Comparison of ENCODE assay signal across 13 mouse cellular contexts in the genomic region with DNA sequence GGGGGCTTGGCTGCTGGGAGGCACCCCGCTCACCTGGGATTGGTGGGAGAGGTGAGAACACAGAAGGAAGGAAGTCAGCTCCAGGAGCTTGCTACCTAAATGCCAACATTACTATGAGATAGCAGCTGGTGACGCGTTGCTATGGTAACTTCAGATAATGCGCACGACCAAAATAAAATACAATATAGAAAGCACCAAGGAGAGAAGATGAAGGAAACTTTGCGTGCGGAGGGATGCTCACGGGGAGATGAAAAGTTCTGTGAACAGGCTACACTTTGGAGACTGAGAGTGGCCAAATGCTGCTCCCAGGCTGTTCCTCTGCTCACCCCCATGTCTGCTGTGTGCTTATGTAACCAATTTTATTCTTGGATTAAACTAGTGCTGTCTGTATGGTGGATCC. TPM values are rescaled to one million over a fixed set of nuclear protein-coding genes. Genes with fewer than 3 reads are reported as not detected.
DNase-seq lines count a peak whose midpoint lies in the region; ATAC-seq and TF ChIP-seq lines count a peak whose summit lies in the region.
"Had no signal": no experiment of that assay in that cellular context is flagged by ENCODE, and none has a peak within 500 bp of the region (broad histone marks: within the 10 kb centered on the region; RNA-seq: fewer than 3 reads in every experiment).

No protein-coding gene starts in this region.

- H3K4me3 ChIP-seq in forebrain, embryonic 13.5 days, result no peak overlapping the region
- no peak overlapping the region for H3K4me3 ChIP-seq in forebrain, embryonic 10.5 days
- H3K4me3 ChIP-seq in midbrain, postnatal 0 days (ENCODE audit: low read depth, low read length), result peak overlapping the region; percentile 45
- H3K4me3 ChIP-seq: myocyte had no signal

- 67% methylated on average over 8 of the region's 8 CpGs for WGBS in forebrain, embryonic 13.5 days
- 83% methylated on average over 8 of the region's 8 CpGs for WGBS in forebrain, embryonic 10.5 days
- 36% methylated on average over 8 of the region's 8 CpGs for WGBS in midbrain, postnatal 0 days

- ATAC-seq in forebrain, embryonic 13.5 days, result 0 out of 2 replicates have a peak, but pooled peaks have one; percentile 13
- peak; percentile 20; the same call in 1 of the 2 replicates for ATAC-seq in midbrain, postnatal 0 days (ENCODE audit: low FRiP score)

- peaks cover 25% of the 10 kb centered on the region for H3K4me1 ChIP-seq in forebrain, embryonic 13.5 days
- H3K4me1 ChIP-seq in forebrain, embryonic 10.5 days, result peaks cover 38% of the 10 kb centered on the region
- H3K4me1 ChIP-seq in midbrain, postnatal 0 days (ENCODE audit: insufficient read depth, low read length), result peaks cover 5% of the 10 kb centered on the region; the same call in 1 of the 2 replicates

- DNase-seq in forebrain, embryonic 10.5 days (ENCODE audit: extremely low spot score, low spot score), result no peak
- peak; percentile 60 for DNase-seq in brain, embryonic 14.5 days (ENCODE audit: low read depth)
- DNase-seq in layer of hippocampus, adult 9-10 months (ENCODE audit: low spot score), result peak; percentile 11
- DNase-seq in midbrain, postnatal 0 days (ENCODE audit: low spot score), result no peak
- DNase-seq in lung, postnatal 14 days, result no peak
- no peak for DNase-seq in urinary bladder, postnatal 25 days (ENCODE audit: low spot score)
- DNase-seq in adrenal gland, postnatal 36 days, result no peak
- DNase-seq: embryo, embryonic 11 days; kidney, postnatal 10 days; lung, postnatal 10 days had no signal

- H3K27me3 ChIP-seq in forebrain, embryonic 13.5 days, result 0 out of 2 replicates have a peak, but pooled peaks cover 4% of the 10 kb centered on the region
- H3K27me3 ChIP-seq in forebrain, embryonic 10.5 days (ENCODE audit: poor library complexity, severe bottlenecking), result peaks cover 33% of the 10 kb centered on the region
- H3K27me3 ChIP-seq in midbrain, postnatal 0 days (ENCODE audit: insufficient read depth, low read length), result no peaks in the 10 kb centered on the region

- peak overlapping the region; percentile 60 for H3K4me2 ChIP-seq in forebrain, embryonic 13.5 days
- peak overlapping the region; percentile 55 for H3K4me2 ChIP-seq in midbrain, postnatal 0 days (ENCODE audit: low read depth, low read length, poor library complexity, severe bottlenecking)

- H3K27ac ChIP-seq in forebrain, embryonic 13.5 days, result no peak overlapping the region
- no peak overlapping the region for H3K27ac ChIP-seq in forebrain, embryonic 10.5 days
- no peak overlapping the region for H3K27ac ChIP-seq in midbrain, postnatal 0 days (ENCODE audit: low read depth, low read length)

- TF ChIP-seq CTCF in brain, embryonic 14.5 days (IDR thresholded peaks at IDR 0.05; ENCODE audit: borderline replicate concordance, extremely low read depth, insufficient read depth, insufficient read length), result no peak
- TF ChIP-seq CTCF in midbrain, postnatal 0 days (IDR thresholded peaks at IDR 0.05), result no peak

- no peak for TF ChIP-seq POLR2A in brain, embryonic 14.5 days (IDR thresholded peaks at IDR 0.05; ENCODE audit: borderline replicate concordance, extremely low read depth, insufficient read depth, insufficient read length, poor library complexity, severe bottlenecking)

- H3K9ac ChIP-seq in forebrain, embryonic 13.5 days, result no peak overlapping the region
- H3K9ac ChIP-seq in midbrain, postnatal 0 days (replicated peaks; ENCODE audit: low read length, poor library complexity, severe bottlenecking), result 0 out of 2 replicates have a peak overlapping the region, but pooled peaks have one; percentile 19

- H3K36me3 ChIP-seq in forebrain, embryonic 13.5 days (ENCODE audit: poor library complexity, severe bottlenecking), result no peaks in the 10 kb centered on the region
- no peaks in the 10 kb centered on the region for H3K36me3 ChIP-seq in forebrain, embryonic 10.5 days (replicated peaks)
- no peaks in the 10 kb centered on the region for H3K36me3 ChIP-seq in midbrain, postnatal 0 days (ENCODE audit: insufficient read depth, low read length)

- no peaks in the 10 kb centered on the region for H3K9me3 ChIP-seq in forebrain, embryonic 13.5 days (replicated peaks)
- H3K9me3 ChIP-seq in forebrain, embryonic 10.5 days, result no peaks in the 10 kb centered on the region
- no peaks in the 10 kb centered on the region for H3K9me3 ChIP-seq in midbrain, postnatal 0 days (ENCODE audit: low read length)

RNA-seq across cellular contexts. Expression of a gene that starts 2.4 kb away (rescaled TPM):
- polyA plus RNA-seq in forebrain, embryonic 13.5 days (2015; fragmentation: Nextera tagmentation; extraction: Ambion mirVana), result 1.4 and 1.5 TPM in 2 replicates
- polyA plus RNA-seq in forebrain, embryonic 10.5 days (2016; fragmentation: Nextera tagmentation; extraction: Ambion mirVana), result 0.36 TPM in 2 replicates
- polyA plus RNA-seq in brain, embryonic 14.5 days (2012; rRNA removed), result 6.5 and 9.5 TPM in 2 replicates
- 9.2 and 10.1 TPM in 2 replicates for total RNA-seq in midbrain, postnatal 0 days (2014; rRNA removed)
- polyA plus RNA-seq in midbrain, postnatal 0 days (2015; fragmentation: Nextera tagmentation; extraction: Ambion mirVana), result 3.2 and 3.4 TPM in 2 replicates
- total RNA-seq in adrenal gland, postnatal 36 days (2021), result under 1 TPM in 1 of 2 experiments, not detected in 1; 0.07 TPM
- total RNA-seq: liver, adult 2 months had no signal
- polyA plus RNA-seq: liver, adult 2 months; myocyte had no signal

Comparison
In these comparisons a context has a peak if more than half of its experiments do, and no peak if none do; other contexts are left out.
1. DNase-seq: peak in brain, embryonic 14.5 days (single experiment) and layer of hippocampus, adult 9-10 months (single experiment); none in forebrain, embryonic 10.5 days (single experiment), midbrain, postnatal 0 days (single experiment), lung, postnatal 14 days (single experiment), urinary bladder, postnatal 25 days (single experiment) and adrenal gland, postnatal 36 days (0 of 2).